ENCODE assay signal across 24 mouse cellular contexts in genomic region chr16:94719488-94719887, GRCm38 (mm10).
DNase-seq lines count a peak whose midpoint lies in the region; ATAC-seq and TF ChIP-seq lines count a peak whose summit lies in the region.
"Had no signal": no experiment of that assay in that cellular context is flagged by ENCODE, and none has a peak within 500 bp of the region (broad histone marks: within the 10 kb centered on the region; RNA-seq: fewer than 3 reads in every experiment).

No protein-coding gene starts in this region.

- in situ Hi-C loops in CH12.LX (cut with MboI; ENCODE audit: low pct_ligation_motif_present, low pct_unique_long_range_greater_than_20kb, low sequenced_read_pairs) = no loop called here

- no peak for TF ChIP-seq RAD21 in CH12.LX (IDR thresholded peaks at IDR 0.05; ENCODE audit: low read depth, low read length)

- peaks cover 40% of the 10 kb centered on the region for H3K4me1 ChIP-seq in heart, embryonic 10.5 days
- H3K4me1 ChIP-seq in heart, adult 2 months (ENCODE audit: control insufficient read depth, insufficient read depth, low read length) = peaks cover 3% of the 10 kb centered on the region
- peaks cover 32% of the 10 kb centered on the region for H3K4me1 ChIP-seq in heart, embryonic 16.5 days (ENCODE audit: control insufficient read depth, insufficient read depth, low read length)
- H3K4me1 ChIP-seq in CH12.LX (ENCODE audit: control insufficient read depth in 1 of 2, insufficient read depth in 2 of 2) = peaks cover 3 to 20% of the 10 kb centered on the region in 2 experiments
- H3K4me1 ChIP-seq in olfactory bulb, adult 2 months (ENCODE audit: control insufficient read depth, insufficient read depth, low read length) = peaks cover 41% of the 10 kb centered on the region
- no peaks in the 10 kb centered on the region for H3K4me1 ChIP-seq in hindbrain, embryonic 16.5 days (ENCODE audit: control insufficient read depth, insufficient read depth, low read depth, low read length)

- peaks cover 3% of the 10 kb centered on the region; the same call in 1 of the 2 replicates for H3K36me3 ChIP-seq in heart, embryonic 10.5 days
- H3K36me3 ChIP-seq in heart, adult 2 months (ENCODE audit: control insufficient read depth, insufficient read depth, low read length) = no peaks in the 10 kb centered on the region
- no peaks in the 10 kb centered on the region for H3K36me3 ChIP-seq in heart, embryonic 16.5 days (ENCODE audit: control insufficient read depth, insufficient read depth)
- no peaks in the 10 kb centered on the region for H3K36me3 ChIP-seq in CH12.LX (replicated peaks in 1 of 2; ENCODE audit: control insufficient read depth in 1 of 2, insufficient read depth in 1 of 2, low read length in 1 of 2)
- H3K36me3 ChIP-seq in hindbrain, embryonic 16.5 days (ENCODE audit: control insufficient read depth, insufficient read depth, low read length) = no peaks in the 10 kb centered on the region
- H3K36me3 ChIP-seq: embryonic facial prominence, embryonic 13.5 days; hindbrain, embryonic 13.5 days; midbrain, embryonic 15.5 days; neural tube, embryonic 13.5 days had no signal

- H3K4me3 ChIP-seq in heart, embryonic 10.5 days = no peak overlapping the region
- no peak overlapping the region for H3K4me3 ChIP-seq in heart, adult 2 months
- H3K4me3 ChIP-seq in heart, embryonic 16.5 days (ENCODE audit: low read length) = no peak overlapping the region
- H3K4me3 ChIP-seq in CH12.LX (replicated peaks in 1 of 3; ENCODE audit: low read depth in 2 of 3, low read length in 2 of 3, poor library complexity in 1 of 3) = no peak overlapping the region
- no peak overlapping the region for H3K4me3 ChIP-seq in olfactory bulb, adult 2 months (ENCODE audit: insufficient read depth, low read depth, low read length)
- no peak overlapping the region for H3K4me3 ChIP-seq in hindbrain, embryonic 16.5 days (ENCODE audit: low read length)
- H3K4me3 ChIP-seq: embryonic facial prominence, embryonic 13.5 days; erythroblast, embryonic 14.5 days; hindbrain, embryonic 13.5 days; midbrain, embryonic 15.5 days; myocyte; neural tube, embryonic 13.5 days had no signal

- TF ChIP-seq POLR2A in heart, adult 2 months (IDR thresholded peaks at IDR 0.05; ENCODE audit: insufficient read depth, low read depth, low read length) = no peak
- TF ChIP-seq POLR2A in CH12.LX (IDR thresholded peaks at IDR 0.05; ENCODE audit: low read depth, low read length) = no peak
- no peak for TF ChIP-seq POLR2A in olfactory bulb, adult 2 months (IDR thresholded peaks at IDR 0.05; ENCODE audit: insufficient read depth, low read depth, low read length)

- H3K9me3 ChIP-seq in heart, embryonic 10.5 days = peaks cover 3% of the 10 kb centered on the region; the same call in 1 of the 2 replicates
- peaks cover 4% of the 10 kb centered on the region; the same call in 1 of the 2 replicates for H3K9me3 ChIP-seq in heart, embryonic 16.5 days (replicated peaks; ENCODE audit: control insufficient read depth, low read length)
- H3K9me3 ChIP-seq in CH12.LX (replicated peaks; ENCODE audit: low read length) = peaks cover 30% of the 10 kb centered on the region
- H3K9me3 ChIP-seq in hindbrain, embryonic 16.5 days (ENCODE audit: control insufficient read depth, low read length) = no peaks in the 10 kb centered on the region
- H3K9me3 ChIP-seq: midbrain, embryonic 15.5 days had no signal

- no peak overlapping the region for H3K9ac ChIP-seq in heart, adult 2 months (ENCODE audit: low read depth, low read length)
- peak overlapping the region; percentile 46; the same call in 1 of the 2 replicates for H3K9ac ChIP-seq in heart, embryonic 16.5 days (ENCODE audit: low read length)
- H3K9ac ChIP-seq in CH12.LX (ENCODE audit: insufficient read depth, low read depth) = no peak overlapping the region
- no peak overlapping the region for H3K9ac ChIP-seq in hindbrain, embryonic 16.5 days (ENCODE audit: low read depth, low read length)
- H3K9ac ChIP-seq: embryonic facial prominence, embryonic 13.5 days; hindbrain, embryonic 13.5 days; midbrain, embryonic 15.5 days; neural tube, embryonic 13.5 days had no signal

- no peaks in the 10 kb centered on the region for H3K79me2 ChIP-seq in heart, adult 2 months (replicated peaks; ENCODE audit: control insufficient read depth, insufficient read depth, low read length)
- no peaks in the 10 kb centered on the region for H3K79me2 ChIP-seq in CH12.LX (replicated peaks; ENCODE audit: control insufficient read depth, extremely low read depth, insufficient read depth, poor library complexity, severe bottlenecking)

- dilution Hi-C loops in CH12.LX (cut with MboI; ENCODE audit: extremely low pct_ligation_motif_present, extremely low pct_unique_long_range_greater_than_20kb, low sequenced_read_pairs) = no loop called here

- no peaks in the 10 kb centered on the region for H3K27me3 ChIP-seq in heart, embryonic 10.5 days (ENCODE audit: insufficient read depth, poor library complexity, severe bottlenecking)
- no peaks in the 10 kb centered on the region for H3K27me3 ChIP-seq in heart, adult 2 months (ENCODE audit: control insufficient read depth, insufficient read depth, low read length)
- H3K27me3 ChIP-seq in heart, embryonic 16.5 days (ENCODE audit: control insufficient read depth, insufficient read depth, low read length) = no peaks in the 10 kb centered on the region
- no peaks in the 10 kb centered on the region for H3K27me3 ChIP-seq in CH12.LX (replicated peaks)
- H3K27me3 ChIP-seq in hindbrain, embryonic 16.5 days (replicated peaks; ENCODE audit: control insufficient read depth, insufficient read depth, low read length) = no peaks in the 10 kb centered on the region
- H3K27me3 ChIP-seq: midbrain, embryonic 15.5 days had no signal

- 62% methylated on average over 4 of the region's 4 CpGs for WGBS in heart, embryonic 10.5 days
- whole genome bisulfite sequencing in heart, adult 2 months = 42% methylated on average over 4 of the region's 4 CpGs
- 48% methylated on average over 4 of the region's 4 CpGs for WGBS in heart, embryonic 16.5 days
- WGBS in olfactory bulb, adult 2 months = 32% methylated on average over 4 of the region's 4 CpGs
- WGBS in hindbrain, embryonic 16.5 days = 84% methylated on average over 4 of the region's 4 CpGs

- TF ChIP-seq CTCF in heart, adult 2 months (IDR thresholded peaks at IDR 0.05) = no peak
- no peak for TF ChIP-seq CTCF in CH12.LX (conservative IDR thresholded peaks at IDR 0.05 in 1 of 2, IDR thresholded peaks at IDR 0.05 in 1 of 2; ENCODE audit: low read depth in 2 of 2, low read length in 2 of 2)
- no peak for TF ChIP-seq CTCF in olfactory bulb, adult 2 months (IDR thresholded peaks at IDR 0.05; ENCODE audit: insufficient read depth, low read depth, low read length)

- H3K4me2 ChIP-seq in heart, embryonic 16.5 days (ENCODE audit: low read depth, low read length) = no peak overlapping the region
- no peak overlapping the region for H3K4me2 ChIP-seq in CH12.LX (ENCODE audit: insufficient read depth, low read depth, poor library complexity, severe bottlenecking)
- no peak overlapping the region for H3K4me2 ChIP-seq in hindbrain, embryonic 16.5 days (ENCODE audit: low read length)
- H3K4me2 ChIP-seq: embryonic facial prominence, embryonic 13.5 days; hindbrain, embryonic 13.5 days; midbrain, embryonic 15.5 days; neural tube, embryonic 13.5 days had no signal

- peak overlapping the region; percentile 92 for H3K27ac ChIP-seq in heart, embryonic 10.5 days
- H3K27ac ChIP-seq in heart, adult 2 months = no peak overlapping the region
- H3K27ac ChIP-seq in heart, embryonic 16.5 days (ENCODE audit: low read length) = peak overlapping the region; percentile 71
- peak overlapping the region; percentile 20; the same call in 1 of the 2 replicates for H3K27ac ChIP-seq in CH12.LX (ENCODE audit: insufficient read depth, low read depth)
- H3K27ac ChIP-seq in olfactory bulb, adult 2 months (ENCODE audit: insufficient read depth, low read depth, low read length) = peak overlapping the region; percentile 68
- no peak overlapping the region for H3K27ac ChIP-seq in hindbrain, embryonic 16.5 days (ENCODE audit: low read depth, low read length)
- H3K27ac ChIP-seq: hindbrain, embryonic 13.5 days; kidney, postnatal 0 days; midbrain, embryonic 15.5 days; neural tube, embryonic 13.5 days had no signal

- ATAC-seq in heart, embryonic 16.5 days (replicated peaks; ENCODE audit: extremely low read depth, insufficient read depth, low FRiP score) = no peak
- ATAC-seq in hindbrain, embryonic 16.5 days = no peak
- ATAC-seq: inflammation-experienced regulatory T-cells, adult 6 months; midbrain, embryonic 15.5 days had no signal

- DNase-seq in heart, embryonic 10.5 days (ENCODE audit: low spot score) = no peak
- DNase-seq in heart, adult 2 months = no peak
- no peak for DNase-seq in heart, adult 9 months (ENCODE audit: low spot score in 2 of 2)
- peak; percentile 52 for DNase-seq in CH12.LX (ENCODE audit: extremely low read depth)
- DNase-seq: adrenal gland, postnatal 14 days; cerebellum, adult 8-10 months; cerebellum, postnatal 36 days; embryo, embryonic 11 days; kidney, adult 18-20 months; lung, postnatal 4 days; right cerebral cortex, postnatal 4 days; thymus, adult 18-20 months; thymus, postnatal 36 days had no signal

- intact Hi-C loops in heart, adult 2 months (cut with DNase I) = loop anchor here (10.0 kb wide), 1 partner anchor 255 kb away; no protein-coding TSS in a partner anchor

- no peak for TF ChIP-seq EP300 in heart, adult 2 months (IDR thresholded peaks at IDR 0.05; ENCODE audit: insufficient read depth, low read depth, low read length)
- TF ChIP-seq EP300 in CH12.LX (IDR thresholded peaks at IDR 0.05; ENCODE audit: low read length) = peak; percentile 55; the same call in 1 of the 2 replicates

TF ChIP-seq in CH12.LX, 34 proteins besides CTCF, POLR2A, EP300 and RAD21 (continues in another document):
- TF ChIP-seq USF1 (IDR thresholded peaks at IDR 0.05; ENCODE audit: low read depth, low read length) (no peak), ZNF384 (IDR thresholded peaks at IDR 0.05; ENCODE audit: low read depth, low read length) (no peak), RCOR1 (conservative IDR thresholded peaks at IDR 0.05; ENCODE audit: low read depth, low read length) (no peak), IRF4 (IDR thresholded peaks at IDR 0.05; ENCODE audit: low read depth, low read length) (no peak; the same call in 1 of the 2 replicates), MXI1 (IDR thresholded peaks at IDR 0.05; ENCODE audit: low read depth, low read length) (no peak), NRF1 (IDR thresholded peaks at IDR 0.05; ENCODE audit: low read depth, low read length) (no peak), MAX (IDR thresholded peaks at IDR 0.05; ENCODE audit: low read length) (no peak), ZC3H11A (IDR thresholded peaks at IDR 0.05; ENCODE audit: low read depth, low read length) (no peak), POLR2AphosphoS2 (IDR thresholded peaks at IDR 0.05; ENCODE audit: low read depth, low read length) (no peak), ZKSCAN1 (IDR thresholded peaks at IDR 0.05; ENCODE audit: borderline replicate concordance, low read depth, low read length) (no peak), HCFC1 (IDR thresholded peaks at IDR 0.05; ENCODE audit: low read depth, low read length) (no peak), TCF12 (IDR thresholded peaks at IDR 0.05; ENCODE audit: low read depth, low read length) (peak; percentile 60), E2F4 (IDR thresholded peaks at IDR 0.05; ENCODE audit: insufficient replicate concordance, low read depth, low read length) (no peak), KAT2A (IDR thresholded peaks at IDR 0.05; ENCODE audit: insufficient replicate concordance, low read length) (no peak)

Comparison
In these comparisons a context has a peak if more than half of its experiments do, and no peak if none do; other contexts are left out.
1. H3K27ac ChIP-seq: peak in heart, embryonic 10.5 days (single experiment), heart, embryonic 16.5 days (single experiment), CH12.LX (single experiment) and olfactory bulb, adult 2 months (single experiment); none in heart, adult 2 months (single experiment) and hindbrain, embryonic 16.5 days (single experiment).